17 mouse cellular contexts compared by ENCODE assay signal in genomic region chr19:46050462-46050861, GRCm38 (mm10). TPM values are rescaled to one million over a fixed set of nuclear protein-coding genes. Genes with fewer than 3 reads are reported as not detected.
A peak's percentile ranks its signal among the peaks of the same experiment; 100 is the strongest.
DNase-seq lines count a peak whose midpoint lies in the region; ATAC-seq lines count a peak whose summit lies in the region.
"Had no signal": no experiment of that assay in that cellular context is flagged by ENCODE, and none has a peak within 500 bp of the region (broad histone marks: within the 10 kb centered on the region; RNA-seq: fewer than 3 reads in every experiment).

No protein-coding gene starts in this region.

- H3K27me3 ChIP-seq in megakaryocyte, embryonic 14.5 days (replicated peaks) = no peaks in the 10 kb centered on the region
- H3K27me3 ChIP-seq: forebrain, embryonic 12.5 days; hindbrain, embryonic 12.5 days; midbrain, embryonic 13.5 days; stomach, embryonic 15.5 days had no signal

- no peaks in the 10 kb centered on the region for H3K9me3 ChIP-seq in megakaryocyte, embryonic 14.5 days
- H3K9me3 ChIP-seq: forebrain, embryonic 12.5 days; hindbrain, embryonic 12.5 days; midbrain, embryonic 13.5 days; stomach, embryonic 15.5 days had no signal

- no peaks in the 10 kb centered on the region for H3K36me3 ChIP-seq in megakaryocyte, embryonic 14.5 days (replicated peaks; ENCODE audit: low read length)
- H3K36me3 ChIP-seq: forebrain, embryonic 12.5 days; hindbrain, embryonic 12.5 days; midbrain, embryonic 13.5 days; stomach, embryonic 15.5 days had no signal

- DNase-seq in CD4-positive helper T cell, adult 2 months (ENCODE audit: low read depth, low spot score) = peak; percentile 54
- DNase-seq in thymus, postnatal 14 days = peak; percentile 68
- DNase-seq in natural killer cell, adult 2 months (ENCODE audit: low spot score in 2 of 2) = no peak
- no peak for DNase-seq in urinary bladder, adult 18-20 months (ENCODE audit: low spot score in 2 of 2)
- DNase-seq in left cerebral cortex, adult 18-20 months (ENCODE audit: low spot score in 2 of 2) = no peak
- DNase-seq: cerebellum, adult 11 months; kidney, postnatal 14 days; left cerebral cortex, postnatal 4 days; lung, postnatal 10 days; right cerebral cortex, postnatal 25 days had no signal

- peak; percentile 55 for ATAC-seq in activated CD4-positive, CD25-positive, alpha-beta regulatory T cell, adult 4 months
- ATAC-seq: intestine, postnatal 0 days; midbrain, embryonic 13.5 days had no signal

- H3K4me1 ChIP-seq in megakaryocyte, embryonic 14.5 days = peaks cover 58% of the 10 kb centered on the region

- H3K4me3 ChIP-seq in megakaryocyte, embryonic 14.5 days (replicated peaks) = peak overlapping the region; percentile 86
- H3K4me3 ChIP-seq: forebrain, embryonic 12.5 days; hindbrain, embryonic 12.5 days; midbrain, embryonic 13.5 days; stomach, embryonic 15.5 days had no signal

RNA-seq across cellular contexts. Expression of gene Ldb1, which starts 5.4 kb away (rescaled TPM):
- polyA plus RNA-seq in activated CD4-positive, CD25-positive, alpha-beta regulatory T cell, adult 4 months (2017; shearing (Covaris generic)) = 10 to 100 TPM; 42.8 to 46.3 TPM
- 349 and 424 TPM in 2 replicates for polyA plus RNA-seq in megakaryocyte, embryonic 14.5 days (2012; ENCODE audit: insufficient read depth, low replicate concordance)
- total RNA-seq in left cerebral cortex, adult 18-20 months (2021) = 100 to 1,000 TPM; 113 to 123 TPM

RNA-seq across cellular contexts. Expression of gene Pprc1, which starts 5.8 kb away (rescaled TPM):
- 10 to 100 TPM; 13.5 to 17.5 TPM for polyA plus RNA-seq in activated CD4-positive, CD25-positive, alpha-beta regulatory T cell, adult 4 months (2017; shearing (Covaris generic))
- polyA plus RNA-seq in megakaryocyte, embryonic 14.5 days (2012; ENCODE audit: insufficient read depth, low replicate concordance) = 8.7 and 12.2 TPM in 2 replicates
- 10 to 100 TPM; 26.1 to 33.3 TPM for total RNA-seq in left cerebral cortex, adult 18-20 months (2021)

RNA-seq across cellular contexts. Expression of gene Nolc1, which starts 25.2 kb away (rescaled TPM):
- 10 to 100 TPM; 55.0 to 74.4 TPM for polyA plus RNA-seq in activated CD4-positive, CD25-positive, alpha-beta regulatory T cell, adult 4 months (2017; shearing (Covaris generic))
- polyA plus RNA-seq in megakaryocyte, embryonic 14.5 days (2012; ENCODE audit: insufficient read depth, low replicate concordance) = 14.7 and 44.5 TPM in 2 replicates
- total RNA-seq in left cerebral cortex, adult 18-20 months (2021) = 10 to 100 TPM; 47.0 to 50.2 TPM

RNA-seq across cellular contexts. Expression of gene Hps6, which starts 47.2 kb away (rescaled TPM):
- 1 to 10 TPM; 1.5 to 2.9 TPM for polyA plus RNA-seq in activated CD4-positive, CD25-positive, alpha-beta regulatory T cell, adult 4 months (2017; shearing (Covaris generic))
- polyA plus RNA-seq in megakaryocyte, embryonic 14.5 days (2012; ENCODE audit: insufficient read depth, low replicate concordance) = 8.7 and 9.6 TPM in 2 replicates
- total RNA-seq in left cerebral cortex, adult 18-20 months (2021) = 1 to 10 TPM; 7.8 to 8.4 TPM

RNA-seq across cellular contexts. Expression of gene Armh3, which starts 52.2 kb away (rescaled TPM):
- 1 to 10 TPM; 9.7 to 9.8 TPM for polyA plus RNA-seq in activated CD4-positive, CD25-positive, alpha-beta regulatory T cell, adult 4 months (2017; shearing (Covaris generic))
- 0.89 and 2.1 TPM in 2 replicates for polyA plus RNA-seq in megakaryocyte, embryonic 14.5 days (2012; ENCODE audit: insufficient read depth, low replicate concordance)
- total RNA-seq in left cerebral cortex, adult 18-20 months (2021) = 10 to 100 TPM; 17.5 to 20.2 TPM

Comparison
In these comparisons a context has a peak if more than half of its experiments do, and no peak if none do; other contexts are left out.
1. DNase-seq: peak in CD4-positive helper T cell, adult 2 months (single experiment) and thymus, postnatal 14 days (single experiment); none in natural killer cell, adult 2 months (0 of 2), urinary bladder, adult 18-20 months (0 of 2) and left cerebral cortex, adult 18-20 months (0 of 2).